Mouse (Mus musculus) brain, adult 2 months (tissue): ENCODE measurements at regions not wholly inside any gene's neighbourhood (a gene's known extent, or its start where the extent isn't known, plus 50 kb on each side); places are given as distances from the start of the nearest gene placed in this dataset.

Source experiments
- DNase-seq: peaks from one replicate; pipeline ENCODE4 v3.0.0; 2011; ENCODE audit warnings: low read depth, low spot score

- peak; percentile 33 for DNase-seq
Observed at GRCm38 (mm10) chr5:72245382-72245781, 77.4 kb upstream of the Commd8 start.

GRCm38 (mm10) chr5:72244134-72244533 lies 76.1 kb upstream of the Commd8 start:
- DNase-seq, result peak; percentile 72

GRCm38 (mm10) chr5:72242981-72243380 lies 75.0 kb upstream of the Commd8 start:
- peak; percentile 62 for DNase-seq

- DNase-seq, result no peak
Observed at GRCm38 (mm10) chr5:72241451-72241850, 73.5 kb upstream of the Commd8 start.

GRCm38 (mm10) chr5:72240271-72240670 lies 72.3 kb upstream of the Commd8 start:
- DNase-seq, result no peak

GRCm38 (mm10) chr5:72227002-72227401 lies 59.0 kb upstream of the Commd8 start:
- no peak for DNase-seq

GRCm38 (mm10) chr5:72225576-72226298 lies 57.7 kb upstream of the Commd8 start:
- no peak for DNase-seq

- DNase-seq, result no peak
Observed at GRCm38 (mm10) chr5:72225056-72225455, 57.1 kb upstream of the Commd8 start.

GRCm38 (mm10) chr5:72224551-72224966 lies 56.6 kb upstream of the Commd8 start:
- DNase-seq, result no peak

- no peak for DNase-seq
Observed at GRCm38 (mm10) chr5:72222902-72223301, 54.9 kb upstream of the Commd8 start.

GRCm38 (mm10) chr5:72219697-72220096 lies 51.7 kb upstream of the Commd8 start:
- DNase-seq, result no peak

- no peak for DNase-seq
Observed at GRCm38 (mm10) chr5:72219248-72219647, 51.3 kb upstream of the Commd8 start.
